Mouse (Mus musculus): ENCODE measurements at regions not wholly inside any gene's neighbourhood (a gene's known extent, or its start where the extent isn't known, plus 50 kb on each side); places are given as distances from the start of the nearest gene placed in this dataset.

GRCm38 (mm10) chr15:67420776-67421175 is 920.1 kb upstream of the Lrrc6 start:
- TF ChIP-seq CTCF (IDR thresholded peaks at IDR 0.05; ENCODE audit: control insufficient read depth, insufficient read depth, insufficient read length) (no peak), MYOD1 (IDR thresholded peaks at IDR 0.05; ENCODE audit: control insufficient read depth, insufficient read length, low read depth) (no peak), USF1 (IDR thresholded peaks at IDR 0.05; ENCODE audit: low read depth) (no peak), MAX (IDR thresholded peaks at IDR 0.05) (no peak), MYOG (IDR thresholded peaks at IDR 0.05; ENCODE audit: control insufficient read depth, extremely low read depth, insufficient read length) (no peak)
